Mouse (Mus musculus): Measurements from ENCODE around the gene Mxra8. TPM values are rescaled to one million over a fixed set of nuclear protein-coding genes. Genes with fewer than 3 reads are reported as not detected.

Gene Mxra8
- polyA plus RNA-seq, 1 experiment from 2014 or later, result 121 TPM

GRCm38 (mm10) chr4:155893212-155893690, 53.8 kb downstream of the Mxra8 start:
- Histone ChIP-seq H3K9me3 (no peaks in the 10 kb centered on the region), H3K36me3 (peaks cover 19% of the 10 kb centered on the region), H3K27ac (no peak overlapping the region), H3K27me3 (replicated peaks) (no peaks in the 10 kb centered on the region), H3K4me3 (replicated peaks) (peak overlapping the region; percentile 97), H3K4me1 (peaks cover 39% of the 10 kb centered on the region), H3K9ac (no peak overlapping the region), H3K4me2 (peak overlapping the region; percentile 96)
- ATAC-seq (ENCODE audit: insufficient read depth, low FRiP score, low read depth), result no peak
- whole genome bisulfite sequencing, result 68% methylated on average over 8 of the region's 8 CpGs

Small RNA genes within 50 kb of the gene (microRNA-seq; reads per million reads assigned to microRNA genes)
- not detected for gene Gm27743

Other genes starting within 250 kb of the Mxra8 start
- gene Slc35e2, start 238.3 kb upstream of the Mxra8 start, polyA plus RNA-seq (2015; fragmentation: Nextera tagmentation; extraction: Ambion mirVana), result 6.9 and 7.9 TPM in 2 replicates
- gene Cdk11b, start 214.8 kb upstream of the Mxra8 start, polyA plus RNA-seq (2015; fragmentation: Nextera tagmentation; extraction: Ambion mirVana), result 56.7 and 59.8 TPM in 2 replicates
- gene Gm10563, start 194.3 kb upstream of the Mxra8 start, polyA plus RNA-seq (2015; fragmentation: Nextera tagmentation; extraction: Ambion mirVana), result not detected in 2 replicates
- 39.6 and 42.0 TPM in 2 replicates for gene Mmp23, start 186.3 kb upstream of the Mxra8 start, polyA plus RNA-seq (2015; fragmentation: Nextera tagmentation; extraction: Ambion mirVana)
- 23.3 and 24.1 TPM in 2 replicates for gene Mib2, start 170.5 kb upstream of the Mxra8 start, polyA plus RNA-seq (2015; fragmentation: Nextera tagmentation; extraction: Ambion mirVana)
- 9.0 and 10.0 TPM in 2 replicates for gene Fndc10, start 145.3 kb upstream of the Mxra8 start, polyA plus RNA-seq (2015; fragmentation: Nextera tagmentation; extraction: Ambion mirVana)
- gene Ssu72, start 134.9 kb upstream of the Mxra8 start, polyA plus RNA-seq (2015; fragmentation: Nextera tagmentation; extraction: Ambion mirVana), result 141 and 152 TPM in 2 replicates
- gene Tmem240, start 104.9 kb upstream of the Mxra8 start, polyA plus RNA-seq (2015; fragmentation: Nextera tagmentation; extraction: Ambion mirVana), result 0.80 and 0.85 TPM in 2 replicates
- 110 and 114 TPM in 2 replicates for gene Atad3a, start 78.6 kb upstream of the Mxra8 start, polyA plus RNA-seq (2015; fragmentation: Nextera tagmentation; extraction: Ambion mirVana)
- 27.6 and 28.2 TPM in 2 replicates for gene Vwa1, start 65.0 kb upstream of the Mxra8 start, polyA plus RNA-seq (2015; fragmentation: Nextera tagmentation; extraction: Ambion mirVana)
- 0.55 and 0.89 TPM in 2 replicates for gene Tmem88b, start 53.8 kb upstream of the Mxra8 start, polyA plus RNA-seq (2015; fragmentation: Nextera tagmentation; extraction: Ambion mirVana)
- gene Ankrd65, start 49.2 kb upstream of the Mxra8 start, polyA plus RNA-seq (2015; fragmentation: Nextera tagmentation; extraction: Ambion mirVana), result 0.22 TPM in 1 of 2 replicates, not detected in the other
- 195 and 219 TPM in 2 replicates for gene Mrpl20, start 36.8 kb upstream of the Mxra8 start, polyA plus RNA-seq (2015; fragmentation: Nextera tagmentation; extraction: Ambion mirVana)
- 166 and 167 TPM in 2 replicates for gene Ccnl2, start 27.2 kb upstream of the Mxra8 start, polyA plus RNA-seq (2015; fragmentation: Nextera tagmentation; extraction: Ambion mirVana)
- 138 and 157 TPM in 2 replicates for gene Aurkaip1, start 8.4 kb upstream of the Mxra8 start, polyA plus RNA-seq (2015; fragmentation: Nextera tagmentation; extraction: Ambion mirVana)
- gene Dvl1, start 7.7 kb downstream of the Mxra8 start, polyA plus RNA-seq (2015; fragmentation: Nextera tagmentation; extraction: Ambion mirVana), result 13.7 and 16.0 TPM in 2 replicates
- 0.30 and 0.50 TPM in 2 replicates for gene Tas1r3, start 23.7 kb downstream of the Mxra8 start, polyA plus RNA-seq (2015; fragmentation: Nextera tagmentation; extraction: Ambion mirVana)
- gene Cptp, start 29.8 kb downstream of the Mxra8 start, polyA plus RNA-seq (2015; fragmentation: Nextera tagmentation; extraction: Ambion mirVana), result 14.7 and 15.7 TPM in 2 replicates
- gene Ints11, start 29.9 kb downstream of the Mxra8 start, polyA plus RNA-seq (2015; fragmentation: Nextera tagmentation; extraction: Ambion mirVana), result 59.7 and 60.7 TPM in 2 replicates
- 51.2 and 51.9 TPM in 2 replicates for gene Pusl1, start 52.1 kb downstream of the Mxra8 start, polyA plus RNA-seq (2015; fragmentation: Nextera tagmentation; extraction: Ambion mirVana)
- gene Acap3, start 52.1 kb downstream of the Mxra8 start, polyA plus RNA-seq (2015; fragmentation: Nextera tagmentation; extraction: Ambion mirVana), result 17.0 and 17.5 TPM in 2 replicates
- gene Ube2j2, start 104.2 kb downstream of the Mxra8 start, polyA plus RNA-seq (2015; fragmentation: Nextera tagmentation; extraction: Ambion mirVana), result 100 and 102 TPM in 2 replicates
- 46.2 and 49.1 TPM in 2 replicates for gene C1qtnf12, start 122.6 kb downstream of the Mxra8 start, polyA plus RNA-seq (2015; fragmentation: Nextera tagmentation; extraction: Ambion mirVana)
- 14.4 and 14.6 TPM in 2 replicates for gene B3galt6, start 153.0 kb downstream of the Mxra8 start, polyA plus RNA-seq (2015; fragmentation: Nextera tagmentation; extraction: Ambion mirVana)
- 154 and 168 TPM in 2 replicates for gene Sdf4, start 153.2 kb downstream of the Mxra8 start, polyA plus RNA-seq (2015; fragmentation: Nextera tagmentation; extraction: Ambion mirVana)
- 0.64 and 1.1 TPM in 2 replicates for gene Tnfrsf4, start 174.2 kb downstream of the Mxra8 start, polyA plus RNA-seq (2015; fragmentation: Nextera tagmentation; extraction: Ambion mirVana)
- 2.3 and 2.5 TPM in 2 replicates for gene Tnfrsf18, start 186.5 kb downstream of the Mxra8 start, polyA plus RNA-seq (2015; fragmentation: Nextera tagmentation; extraction: Ambion mirVana)
- gene Ttll10, start 219.7 kb downstream of the Mxra8 start, polyA plus RNA-seq (2015; fragmentation: Nextera tagmentation; extraction: Ambion mirVana), result 4.1 and 5.0 TPM in 2 replicates

Data from stomach, embryonic 15.5 days (tissue).